Mouse (Mus musculus) lung, adult 2 months (tissue): ENCODE results near the gene Usp46. TPM values are rescaled to one million over a fixed set of nuclear protein-coding genes. Genes with fewer than 3 reads are reported as not detected.
"Not testable (repeated sequence)": the region's sequence is repeated elsewhere in the genome, so short reads cannot be mapped to it uniquely, and the experiment has no call there.

Experiments
- DNase-seq: peaks from one replicate; pipeline ENCODE4 v3.0.0; 2022
- H3K4me1 ChIP-seq: fragments of 200-500 bp; 2 replicates; pipeline ENCODE4 v1.6.1; 2011; ENCODE audit warnings: low read length; ENCODE audit not compliant: control insufficient read depth, insufficient read depth
- H3K4me3 ChIP-seq: fragments of 200-500 bp; replicated peaks from 2 replicates; pipeline ENCODE3; 2011; ENCODE audit warnings: low read depth, mild to moderate bottlenecking, control low read depth, low read length; ENCODE audit errors: extremely low read depth
- CTCF ChIP-seq: fragments of 200-500 bp; IDR thresholded peaks from 2 replicates; pipeline ENCODE4 v1.5.1; 2011; ENCODE audit warnings: mild to moderate bottlenecking, low read length, control low read depth; ENCODE audit not compliant: insufficient read depth
- POLR2A ChIP-seq: fragments of 200-500 bp; IDR thresholded peaks from 2 replicates; pipeline ENCODE4 v1.6.1; 2011; ENCODE audit warnings: low read depth, mild to moderate bottlenecking, control low read depth, low read length, borderline replicate concordance; ENCODE audit errors: extremely low read depth
- WGBS: fragments of 180-500 bp; shearing (Covaris S2); methylation state at CpG from one replicate; pipeline ENCODE4 v1.1.7; 2018; 5-methylcytosine and 5-hydroxymethylcytosine counted together
- polyA plus RNA-seq: library from polyadenylated mRNA; depleted of rRNA; stranded (reverse); fragments of >200 nt; gene quantifications from 2 replicates; pipeline ENCODE4 v1.2.3, GENCODE M21; 2012

Gene Usp46
- polyA plus RNA-seq, 1 experiment, result 14.9 TPM

DNA sequence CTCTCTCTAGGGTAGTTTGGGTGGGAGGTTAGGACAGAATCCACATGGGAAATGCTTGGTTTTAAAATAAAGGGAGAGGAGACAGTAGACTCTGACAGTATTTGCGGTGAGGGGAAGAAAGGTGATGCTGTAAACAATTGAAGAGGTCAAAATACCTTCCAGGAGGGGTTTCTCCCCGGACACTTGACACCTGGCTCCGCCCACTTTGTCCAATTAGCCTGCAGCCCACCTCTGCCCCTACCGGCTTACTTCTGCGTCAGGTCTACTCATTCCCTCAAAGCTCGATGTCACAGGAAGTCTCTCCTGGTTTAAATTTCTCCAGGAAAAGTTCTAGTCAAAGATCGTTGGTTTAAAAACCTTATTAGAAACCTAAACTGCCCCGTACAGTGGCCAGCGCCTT, 8.5 kb upstream of the Usp46 start:
- 34% methylated on average over 9 of the region's 9 CpGs for WGBS
- TF ChIP-seq POLR2A (no peak), CTCF (no peak)
- Histone ChIP-seq H3K4me3 (no peak overlapping the region), H3K4me1 (no peaks in the 10 kb centered on the region)
- no peak for DNase-seq

DNA sequence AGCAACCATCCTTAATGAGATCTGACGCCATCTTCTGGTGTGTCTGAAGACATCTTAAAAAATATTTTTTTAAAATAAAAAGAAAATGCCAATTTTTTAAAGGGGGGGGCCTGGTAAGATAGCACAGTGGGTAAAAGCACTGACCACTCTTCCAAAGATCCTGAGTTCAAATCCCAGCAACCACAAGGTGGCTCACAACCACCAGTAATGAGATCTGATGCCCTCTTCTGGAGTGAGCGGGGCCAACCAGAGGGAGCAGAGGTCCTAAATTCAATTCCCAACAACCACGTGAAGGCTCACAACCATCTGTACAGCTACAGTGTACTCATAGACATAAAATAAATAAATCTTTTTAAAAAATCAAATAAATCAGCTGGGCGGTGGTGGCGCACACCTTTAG, 2.3 kb upstream of the Usp46 start:
- not testable (repeated sequence) for H3K4me3 ChIP-seq, DNase-seq
- WGBS, result 93% methylated on average over 5 of the region's 5 CpGs
- H3K4me1 ChIP-seq, result peaks cover 12% of the 10 kb centered on the region

DNA sequence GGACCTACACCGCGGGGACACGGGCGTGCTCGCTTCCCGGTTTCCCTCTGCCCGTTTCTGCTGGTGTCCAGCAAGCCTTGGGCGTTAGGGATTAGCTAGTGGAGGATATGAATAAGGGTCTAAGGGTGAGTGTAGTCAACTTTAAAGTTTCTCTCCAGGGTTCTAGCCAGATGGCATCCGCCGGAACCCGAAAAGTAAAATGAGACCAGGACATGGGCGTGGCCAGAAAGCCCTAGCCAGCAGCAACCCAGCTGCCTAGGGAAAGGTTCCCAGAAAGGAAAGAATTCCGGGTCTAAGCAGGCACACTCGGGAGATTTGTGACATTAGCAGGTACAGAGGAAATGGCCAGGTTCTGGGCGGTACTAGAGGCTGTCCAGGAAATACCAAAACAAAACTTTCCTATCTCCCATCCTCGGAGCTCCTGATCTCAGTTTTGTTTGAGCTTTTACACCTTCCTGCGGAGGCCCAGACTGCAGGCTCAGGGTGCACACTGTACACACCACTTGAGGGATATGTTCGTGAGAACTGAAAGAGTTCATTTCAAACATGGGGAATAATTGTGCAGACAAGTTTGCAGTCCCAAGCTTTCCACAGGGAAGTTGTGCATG, 587 bp upstream of the Usp46 start:
- H3K4me1 ChIP-seq, result peaks cover 16% of the 10 kb centered on the region
- peak overlapping the region; percentile 68 for H3K4me3 ChIP-seq
- no peak for TF ChIP-seq CTCF
- TF ChIP-seq POLR2A, result no peak
- under 1% methylated on average over 18 of the region's 18 CpGs for WGBS
- DNase-seq, result no peak

DNA sequence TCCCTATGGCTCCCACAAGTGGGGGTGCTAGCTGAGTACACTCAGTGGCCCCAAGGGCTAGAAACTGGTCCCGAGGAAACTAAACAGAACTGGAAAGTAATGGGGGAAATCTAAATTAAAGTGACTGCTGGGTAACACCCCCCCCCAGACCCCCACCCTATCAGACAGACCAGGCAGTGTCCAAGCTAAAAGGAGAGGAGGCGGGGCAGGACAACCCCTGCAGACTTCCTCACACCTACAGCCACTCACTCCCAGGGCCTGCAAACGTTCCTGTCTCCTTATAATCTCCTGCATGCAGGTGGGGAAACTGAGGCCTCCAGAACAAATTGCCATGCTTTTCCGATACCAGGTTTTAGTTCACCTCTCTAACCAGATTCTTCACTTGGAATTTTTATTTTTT, 885 bp downstream of the Usp46 start:
- Histone ChIP-seq H3K4me3 (peak overlapping the region; percentile 70), H3K4me1 (peaks cover 18% of the 10 kb centered on the region)
- DNase-seq, result no peak
- TF ChIP-seq POLR2A, result no peak
- TF ChIP-seq CTCF, result no peak
- 19% methylated on average over 4 of the region's 4 CpGs for WGBS

DNA sequence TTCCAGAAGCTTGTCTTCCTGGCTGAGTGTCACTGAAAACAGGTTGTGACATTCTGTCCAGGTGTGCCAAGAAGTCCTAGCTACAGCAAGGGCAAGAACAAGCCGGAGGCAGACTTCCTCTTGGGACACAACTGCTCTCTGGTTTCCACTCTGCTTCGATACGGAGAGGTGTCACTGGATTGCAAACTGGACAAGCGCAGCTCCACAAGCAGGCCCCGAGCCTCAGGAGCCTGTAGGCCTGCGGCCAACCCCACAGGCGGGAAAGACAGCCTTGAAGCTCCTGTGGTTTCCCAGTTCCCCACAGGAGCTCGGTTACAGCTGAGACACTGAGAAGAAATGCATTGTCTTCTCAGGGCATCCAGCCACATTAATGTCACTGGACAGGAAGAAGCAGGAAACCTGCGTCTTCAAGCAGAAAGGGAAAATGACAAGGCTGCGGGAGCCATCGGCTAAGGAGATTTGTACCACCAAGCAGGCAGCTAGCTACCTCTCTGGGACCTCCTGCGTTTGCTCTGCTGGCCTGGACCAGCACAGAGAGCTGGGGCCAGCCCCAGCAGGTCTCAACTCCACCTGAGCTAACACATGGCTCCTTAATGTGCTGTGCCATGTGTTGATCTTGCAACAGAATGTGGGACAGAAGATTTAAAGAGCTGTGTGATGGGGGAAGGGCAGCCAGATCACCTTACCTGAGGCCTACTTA, 1.7 kb downstream of the Usp46 start:
- H3K4me1 ChIP-seq, result peaks cover 22% of the 10 kb centered on the region
- WGBS, result 22% methylated on average over 12 of the region's 12 CpGs
- DNase-seq, result peak; percentile 59
- H3K4me3 ChIP-seq, result peak overlapping the region; percentile 11
- TF ChIP-seq CTCF, result no peak
- TF ChIP-seq POLR2A, result no peak

DNA sequence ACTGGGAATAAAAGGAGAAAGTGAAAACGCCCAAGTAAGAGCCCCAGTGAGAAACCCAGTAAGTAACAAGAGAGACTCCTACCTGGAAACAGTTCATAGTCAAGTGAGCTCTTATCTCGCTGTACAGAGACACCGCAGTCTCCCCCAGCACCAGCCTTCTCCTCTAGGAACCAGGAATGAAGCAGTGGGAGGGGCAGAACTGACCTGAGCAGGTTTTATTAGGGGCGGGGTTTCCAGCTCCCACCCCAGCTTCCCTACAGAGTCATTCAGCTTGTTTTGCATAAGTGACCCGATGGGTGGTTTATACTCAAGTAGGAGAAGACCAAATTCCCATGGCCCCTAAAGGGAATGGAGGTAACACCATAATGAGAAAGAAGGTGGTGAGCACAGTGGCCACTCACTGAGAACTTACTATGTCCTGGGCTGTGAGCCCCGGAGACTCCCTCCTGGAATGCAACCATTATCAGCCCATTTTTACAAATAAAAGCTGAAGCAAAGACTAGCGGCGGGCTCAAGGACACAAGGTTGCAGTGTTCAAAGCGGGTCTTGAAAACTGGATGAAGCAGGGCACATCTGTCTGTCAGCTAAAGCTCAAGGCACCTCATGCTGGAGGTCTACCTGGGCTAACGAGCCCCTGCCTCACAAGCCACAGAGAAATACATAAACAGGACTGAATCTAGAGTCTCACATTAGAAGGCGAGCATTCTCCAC, 2.5 kb downstream of the Usp46 start:
- Histone ChIP-seq H3K4me3 (no peak overlapping the region), H3K4me1 (peaks cover 28% of the 10 kb centered on the region)
- DNase-seq, result no peak
- no peak for TF ChIP-seq CTCF
- TF ChIP-seq POLR2A, result no peak
- 50% methylated on average over 11 of the region's 11 CpGs for WGBS

- H3K4me3 ChIP-seq, result no peak overlapping the region
- TF ChIP-seq POLR2A (no peak), CTCF (no peak)
- peaks cover 28% of the 10 kb centered on the region for H3K4me1 ChIP-seq
- DNase-seq, result no peak
- 37% methylated on average over 7 of the region's 7 CpGs for WGBS
Observed at GRCm38 (mm10) chr5:74064844-74065243, 3.4 kb downstream of the Usp46 start.

GRCm38 (mm10) chr5:74063226-74063747, 4.9 kb downstream of the Usp46 start:
- Histone ChIP-seq H3K4me3 (no peak overlapping the region), H3K4me1 (peaks cover 26% of the 10 kb centered on the region)
- TF ChIP-seq POLR2A, result no peak
- 74% methylated on average over 5 of the region's 5 CpGs for WGBS
- DNase-seq, result no peak

DNA sequence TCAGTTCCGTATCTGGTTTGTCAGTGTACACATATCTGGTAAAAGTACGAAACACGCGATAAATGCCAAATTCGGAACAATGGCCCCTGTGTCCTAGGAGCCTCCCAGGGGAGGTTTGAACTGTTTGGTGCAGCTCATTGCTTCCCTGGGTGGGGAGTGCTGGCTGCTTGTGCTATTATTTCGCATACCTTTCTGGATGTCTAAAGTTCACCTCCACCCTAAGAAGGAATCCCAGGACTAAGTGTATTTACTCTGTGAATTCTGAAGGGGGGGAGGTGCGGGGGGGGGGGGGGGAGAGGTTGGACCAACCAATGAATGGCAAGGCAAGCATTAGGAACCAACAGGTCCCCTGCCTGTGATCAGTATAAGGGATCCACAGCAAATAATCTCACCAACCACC, 6.0 kb downstream of the Usp46 start:
- Histone ChIP-seq H3K4me3 (no peak overlapping the region), H3K4me1 (peaks cover 28% of the 10 kb centered on the region)
- DNase-seq, result no peak
- WGBS, result 69% methylated on average over 7 of the region's 7 CpGs
- no peak for TF ChIP-seq CTCF
- TF ChIP-seq POLR2A, result no peak

GRCm38 (mm10) chr5:74061408-74062047, 6.7 kb downstream of the Usp46 start:
- no peak for DNase-seq
- 42% methylated on average over 18 of the region's 18 CpGs for WGBS
- Histone ChIP-seq H3K4me3 (no peak overlapping the region), H3K4me1 (peaks cover 28% of the 10 kb centered on the region)
- TF ChIP-seq POLR2A, result no peak
- TF ChIP-seq CTCF, result no peak
